Mouse (Mus musculus) monocyte, adult 2 months (primary cell): ENCODE measurements around the gene Sepsecs.
"Not testable (repeated sequence)": the region's sequence is repeated elsewhere in the genome, so short reads cannot be mapped to it uniquely, and the experiment has no call there.

Experiments used
- DNase-seq, 2 experiments: peaks; one replicate each; pipeline ENCODE4 v3.0.0; 2022; ENCODE audit warnings: low spot score in 2 of 2, low read depth in 1 of 2

The Sepsecs gene

DNA sequence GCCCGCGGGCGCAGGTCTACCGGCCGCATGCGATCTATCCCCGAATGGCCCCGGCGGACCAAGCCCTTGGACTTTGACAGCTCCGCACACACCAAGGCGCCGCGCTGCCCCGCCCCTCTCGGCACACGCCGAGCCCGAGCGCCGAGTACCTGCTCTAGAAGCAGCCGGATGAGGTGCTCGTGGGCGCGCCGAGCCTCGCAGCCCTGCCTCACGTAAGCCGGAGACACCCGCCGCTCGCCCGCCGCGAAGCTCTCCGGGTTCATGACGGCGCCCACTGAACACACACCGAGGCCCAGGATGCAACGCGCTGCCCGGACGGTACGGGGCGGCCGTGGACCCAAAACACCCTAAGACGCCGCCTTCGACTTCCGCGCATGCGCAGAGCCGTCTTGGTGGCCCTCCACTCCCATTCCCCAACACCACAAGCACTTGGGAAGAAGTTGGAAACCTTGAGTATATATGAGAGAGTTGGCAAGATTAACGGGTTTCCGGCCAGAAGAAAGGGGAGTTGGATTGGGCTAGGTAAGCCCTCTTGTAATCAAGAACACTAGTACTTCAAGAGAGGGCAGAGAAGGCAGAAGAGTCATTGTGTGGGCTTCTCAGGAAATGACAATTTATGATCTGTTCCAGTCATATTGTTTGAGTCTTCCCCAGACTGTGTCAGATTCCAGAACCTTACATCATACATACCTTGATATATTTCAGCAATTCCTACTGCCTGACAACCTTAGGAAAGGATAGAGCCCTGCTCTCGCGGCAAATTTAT is at the start of gene Sepsecs:
Gene Sepsecs, minus strand, starts transcription at position 283 of the 766 bp plus-strand sequence.
- peak; percentile 37 to 69 for DNase-seq

- DNase-seq, result no peak
Measured at GRCm38 (mm10) chr5:52716742-52717448, 47.4 kb upstream of the Sepsecs start.

DNA sequence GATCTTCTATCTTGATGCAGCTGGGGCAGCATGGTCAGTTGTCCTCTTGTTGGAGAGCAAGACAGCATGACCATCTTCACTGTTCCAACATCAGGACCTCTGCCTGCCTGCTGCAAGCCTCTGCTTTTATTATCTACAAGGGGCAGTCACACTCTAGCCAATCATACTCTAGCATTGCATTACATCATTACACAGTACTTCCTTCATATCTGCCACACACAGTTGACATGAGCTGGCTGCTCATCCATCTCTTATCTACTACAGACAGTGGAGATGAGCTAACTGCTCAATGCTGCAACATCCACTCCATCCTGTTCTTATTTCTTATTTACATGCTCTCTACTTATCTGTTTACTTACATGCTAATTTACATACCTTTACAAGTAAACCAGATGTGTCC is 43.2 kb upstream of the Sepsecs start:
- no peak for DNase-seq

DNA sequence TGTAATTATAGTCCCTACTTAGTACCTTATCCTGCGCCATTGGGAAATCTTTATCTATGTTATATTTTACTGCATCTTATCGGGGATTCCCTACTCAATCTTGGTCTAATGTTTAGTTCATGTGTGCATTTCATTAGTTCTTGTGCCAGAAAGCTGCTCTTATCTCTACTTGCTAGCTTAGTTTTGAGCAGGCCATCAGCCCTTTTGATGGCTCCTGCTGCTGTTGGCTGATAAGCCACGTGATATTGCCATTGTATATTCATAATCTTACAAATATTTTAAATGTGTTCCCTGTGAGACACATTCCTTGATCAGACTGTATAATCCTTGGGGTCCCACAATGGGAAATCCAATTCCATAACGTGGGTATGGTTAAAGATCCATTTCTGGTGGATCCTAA is 35.1 kb upstream of the Sepsecs start:
- no peak for DNase-seq

DNA sequence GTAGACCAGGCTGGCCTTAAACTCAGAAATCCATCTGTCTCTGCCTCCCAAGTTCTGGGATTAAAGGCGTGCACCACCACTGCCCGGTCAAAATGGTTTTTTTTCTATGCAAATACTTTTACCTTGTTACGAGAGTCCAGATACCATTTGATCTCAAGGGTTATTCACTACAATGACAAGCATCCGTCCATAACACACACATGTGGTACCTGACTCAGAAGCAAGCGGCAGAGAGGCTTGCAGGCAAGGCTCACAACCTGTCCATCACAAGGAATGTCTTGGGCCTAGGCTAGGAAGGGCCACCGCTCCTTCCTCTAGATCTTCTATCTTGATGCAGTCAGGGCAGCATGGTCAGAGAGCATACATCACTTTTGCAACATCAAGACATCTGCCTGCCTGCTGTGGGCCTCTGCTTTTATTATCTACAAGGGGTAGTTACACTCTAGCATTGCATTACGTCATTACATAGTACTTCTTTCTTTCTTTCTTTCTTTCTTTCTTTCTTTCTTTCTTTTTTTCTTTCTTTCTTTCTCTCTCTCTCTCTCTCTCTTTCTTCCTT is 28.5 kb upstream of the Sepsecs start:
- not testable (repeated sequence) for DNase-seq

DNA sequence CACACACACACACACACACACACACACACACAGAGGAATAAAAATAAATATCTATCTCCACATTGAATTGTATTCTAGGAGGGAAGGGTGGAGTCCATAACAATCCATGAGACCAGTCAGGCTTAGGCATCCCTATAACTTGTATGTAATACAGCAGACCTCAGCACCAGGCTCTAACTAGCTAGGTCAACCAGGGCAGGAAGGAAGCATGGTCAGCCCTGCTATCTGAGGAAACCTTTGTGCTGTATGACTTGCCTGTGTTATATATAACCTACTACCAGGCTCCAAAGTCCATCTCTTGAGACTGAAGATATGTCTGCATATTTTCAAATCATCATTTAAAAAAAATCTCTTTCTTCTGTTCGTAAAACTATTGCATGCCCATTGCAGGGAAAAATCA is 27.8 kb upstream of the Sepsecs start:
- DNase-seq, result no peak

DNA sequence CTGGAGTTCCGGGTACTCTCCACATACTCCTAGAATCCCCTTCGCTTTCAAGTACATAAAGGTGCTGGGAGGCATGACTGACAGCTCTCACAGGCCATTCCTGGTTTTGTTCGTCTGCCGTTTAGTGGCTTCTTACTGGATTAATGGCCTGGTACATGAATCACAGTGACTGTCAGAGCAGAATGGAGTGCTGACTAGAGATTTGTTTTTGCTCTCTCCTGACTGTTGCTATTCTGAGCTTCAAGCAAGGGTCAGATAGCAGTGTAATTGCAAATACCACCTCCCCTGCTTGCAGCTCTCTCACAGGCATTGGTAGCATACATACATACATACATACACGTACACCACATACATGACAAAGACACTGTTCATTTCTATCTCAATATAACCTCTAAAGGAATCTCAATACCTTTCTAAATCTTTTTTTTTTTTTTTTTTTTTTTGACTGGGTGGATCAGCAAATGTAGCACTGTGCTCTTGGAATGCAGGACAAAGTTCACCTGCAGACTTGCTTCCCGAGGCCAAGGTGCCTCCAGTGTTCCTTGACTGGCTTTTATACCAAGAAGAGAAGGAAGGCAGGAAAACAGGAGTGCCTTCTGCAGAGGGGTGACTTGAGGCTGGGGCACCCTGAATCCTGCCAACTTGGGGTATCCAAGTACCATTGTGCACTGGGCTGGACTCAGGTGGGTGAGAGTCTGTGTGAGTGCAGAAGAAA is 18.4 kb upstream of the Sepsecs start:
- DNase-seq, result no peak

DNA sequence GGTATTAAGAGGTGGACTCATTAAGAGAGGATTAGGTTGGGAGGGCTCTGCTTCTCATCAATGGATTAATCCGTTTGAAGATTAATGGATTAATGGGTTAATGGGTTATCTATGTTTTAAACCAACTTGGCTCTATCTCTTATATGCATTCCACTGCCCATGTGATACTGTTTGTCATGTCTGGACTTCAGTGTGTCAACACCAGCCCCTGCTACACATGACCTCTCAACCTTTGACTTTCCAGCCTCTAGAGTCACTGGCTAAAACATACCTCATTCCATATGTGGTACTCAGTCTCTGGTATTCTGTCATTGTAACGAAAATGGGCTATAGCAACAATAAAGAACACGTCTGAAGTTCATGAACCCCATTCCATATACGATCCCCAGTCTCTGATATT is 11.6 kb upstream of the Sepsecs start:
- no peak for DNase-seq

GRCm38 (mm10) chr5:52680191-52680590 is 10.7 kb upstream of the Sepsecs start:
- no peak for DNase-seq

DNA sequence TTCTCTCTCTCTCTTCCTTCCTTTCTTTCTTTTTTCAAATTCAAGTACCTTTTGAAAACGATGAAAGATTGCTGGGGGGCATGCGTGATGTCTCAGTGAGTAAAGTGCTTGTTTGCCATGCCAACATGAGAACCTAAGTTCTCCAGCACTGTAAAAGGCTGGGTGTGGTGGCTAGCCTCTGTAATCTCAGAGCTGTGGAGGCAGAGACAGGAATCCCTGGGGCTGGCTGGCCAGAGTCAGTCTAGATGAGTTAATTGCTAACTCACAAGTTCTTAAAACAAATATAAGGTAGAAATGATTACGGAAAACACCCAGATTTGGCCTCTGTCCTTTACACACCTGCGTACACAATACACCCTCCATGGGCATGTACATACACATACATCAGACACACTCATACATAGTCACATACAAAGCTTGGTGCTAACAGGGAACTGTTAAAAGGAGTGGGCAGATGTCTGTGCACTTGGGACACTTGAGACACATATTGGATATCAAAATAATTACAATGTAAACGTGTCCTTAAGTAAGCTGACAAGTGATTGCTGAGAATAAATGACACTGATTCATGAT is 9.1 kb upstream of the Sepsecs start:
- no peak for DNase-seq

- peak; percentile 10 to 22 for DNase-seq
Measured at GRCm38 (mm10) chr5:52677126-52677525, 7.6 kb upstream of the Sepsecs start.

- DNase-seq, result peak; percentile 4 to 5
Measured at GRCm38 (mm10) chr5:52674384-52675069, 5.0 kb upstream of the Sepsecs start.

- DNase-seq, result no peak
Measured at GRCm38 (mm10) chr5:52673341-52673740, 3.8 kb upstream of the Sepsecs start.

DNA sequence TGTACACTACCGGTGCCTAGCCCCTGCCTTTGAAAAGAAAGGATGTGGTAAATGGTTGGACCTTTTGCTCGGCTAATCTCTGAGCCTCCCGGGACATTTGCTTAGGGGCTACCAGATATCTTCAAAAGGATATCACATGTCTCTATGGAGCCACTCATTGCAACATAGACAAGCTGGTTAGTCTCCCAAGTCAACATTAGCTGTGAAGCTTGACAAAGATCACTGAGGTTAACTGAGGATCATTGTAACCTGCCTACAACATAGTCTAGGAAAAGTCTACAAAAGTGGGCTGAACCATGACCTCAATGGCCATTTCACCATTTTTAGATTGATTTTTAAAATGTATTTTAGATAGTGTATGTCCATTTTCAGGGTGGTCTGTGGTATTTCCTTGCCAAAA is 1.2 kb upstream of the Sepsecs start:
- no peak for DNase-seq

DNA sequence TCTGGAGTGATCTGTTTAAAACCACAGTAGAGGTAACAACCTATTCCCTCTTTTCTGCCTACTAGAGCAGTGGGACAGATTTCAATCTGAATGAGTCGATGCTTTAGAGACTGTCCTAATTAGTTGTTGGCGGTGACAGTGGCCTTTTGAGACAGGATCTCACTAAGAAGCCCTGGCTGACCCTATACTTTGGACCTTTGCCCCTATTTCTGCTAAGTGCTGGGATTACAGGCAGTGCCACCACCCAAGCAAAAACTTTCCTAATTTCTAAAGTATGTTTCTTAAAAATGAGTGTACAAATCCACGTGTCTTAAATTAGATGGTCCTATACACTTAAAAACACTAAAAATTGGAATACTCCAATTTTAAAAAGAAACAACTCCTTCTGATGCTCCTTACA is 2.7 kb downstream of the Sepsecs start:
- DNase-seq, result no peak

DNA sequence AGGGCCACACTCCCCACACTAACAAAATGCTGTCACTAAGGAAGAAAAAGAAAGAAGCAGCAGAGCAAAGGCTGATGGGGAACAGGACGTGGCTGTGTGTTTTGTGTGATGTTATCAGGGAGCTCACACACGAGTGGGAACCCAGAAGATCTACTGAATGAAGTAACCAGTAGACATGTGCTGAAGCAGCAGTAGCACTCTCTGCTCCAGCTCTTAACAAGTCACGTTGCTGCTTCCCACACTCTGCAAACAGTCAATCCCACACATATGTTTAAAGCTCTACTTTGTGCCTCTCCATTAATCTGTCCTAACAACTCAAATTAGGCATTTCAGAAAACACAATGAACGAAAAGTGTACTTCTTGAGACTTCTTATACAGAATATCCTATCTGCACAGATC is 11.6 kb downstream of the Sepsecs start:
- DNase-seq, result no peak

GRCm38 (mm10) chr5:52657336-52657735 is 12.2 kb downstream of the Sepsecs start:
- no peak for DNase-seq

DNA sequence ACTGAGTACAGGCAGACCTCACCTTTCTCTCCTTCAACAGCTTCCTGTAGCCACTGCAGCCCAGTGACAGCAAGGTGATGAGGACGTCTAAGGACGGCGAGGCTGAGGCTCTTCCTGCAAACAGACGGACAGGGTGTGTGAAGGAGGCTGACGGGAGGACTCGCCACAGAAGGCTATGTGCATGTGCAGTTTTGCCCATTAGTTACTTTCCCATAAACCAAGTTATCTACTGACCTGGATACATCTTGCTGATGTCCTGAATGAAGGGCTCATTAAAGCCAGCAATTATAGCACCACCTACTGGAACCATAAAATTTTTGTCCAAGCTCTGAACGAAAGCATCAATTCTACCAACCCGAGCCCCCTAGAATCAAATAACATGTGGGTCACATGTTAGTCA is 13.5 kb downstream of the Sepsecs start:
- DNase-seq, result no peak

DNA sequence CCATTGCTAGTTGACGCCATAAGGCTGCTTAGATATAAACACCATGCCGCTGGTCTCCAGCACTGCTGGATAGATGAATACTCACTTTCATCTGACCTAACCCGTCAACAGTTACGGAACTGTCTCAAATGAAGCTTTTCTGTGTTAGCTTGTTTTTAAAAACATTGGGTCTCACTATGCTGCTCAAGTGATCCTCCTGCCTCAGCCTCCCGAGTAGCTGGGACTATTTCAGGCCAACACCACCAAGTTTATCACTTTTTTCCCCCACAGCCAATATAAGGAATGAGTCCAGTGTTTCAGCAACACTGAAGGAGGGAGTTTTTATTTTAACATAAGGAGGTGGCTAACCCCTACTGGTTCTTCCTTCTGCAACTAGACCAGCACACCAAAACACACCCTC is 14.5 kb downstream of the Sepsecs start:
- no peak for DNase-seq

- no peak for DNase-seq
Measured at GRCm38 (mm10) chr5:52652606-52653005, 16.9 kb downstream of the Sepsecs start.

DNA sequence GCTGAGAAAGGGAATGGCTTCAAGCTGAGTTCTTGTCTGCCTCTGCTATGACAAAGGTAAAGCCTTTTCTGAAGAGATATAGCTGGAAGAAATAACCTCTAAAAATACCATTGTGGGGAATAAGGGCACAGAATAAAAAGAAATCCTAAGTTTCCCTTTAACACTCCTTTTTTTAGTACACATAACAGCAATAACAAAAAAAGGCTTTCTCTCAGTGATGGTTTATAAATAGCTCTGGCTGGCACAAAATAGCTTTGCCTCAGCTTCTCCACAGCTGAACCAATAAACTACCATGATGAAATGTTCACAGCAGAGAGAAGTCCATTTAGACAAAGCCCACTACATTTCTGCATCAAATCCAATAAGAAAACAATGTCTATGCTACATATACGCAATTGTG is 17.4 kb downstream of the Sepsecs start:
- no peak for DNase-seq
